Mouse (Mus musculus): ENCODE data around the gene Creb3l1. TPM values are rescaled to one million over a fixed set of nuclear protein-coding genes. Genes with fewer than 3 reads are reported as not detected.

Gene Creb3l1
- polyA plus RNA-seq, 1 experiment from 2014 or later, result 2.9 TPM

Small RNA genes lying within 50 kb of the gene (microRNA-seq; reads per million reads assigned to microRNA genes)
- gene Mir6999, result not detected

Other genes starting within 250 kb of the Creb3l1 start
- 0.87 and 1.2 TPM in 2 replicates for gene Chrm4, start 97.3 kb downstream of the Creb3l1 start, polyA plus RNA-seq (2015; fragmentation: Nextera tagmentation; extraction: Ambion mirVana)
- 187 and 224 TPM in 2 replicates for gene Mdk, start 92.2 kb downstream of the Creb3l1 start, polyA plus RNA-seq (2015; fragmentation: Nextera tagmentation; extraction: Ambion mirVana)
- 0.30 and 0.32 TPM in 2 replicates for gene Gm9821, start 78.8 kb downstream of the Creb3l1 start, polyA plus RNA-seq (2015; fragmentation: Nextera tagmentation; extraction: Ambion mirVana)
- 32.4 and 40.9 TPM in 2 replicates for gene Dgkz, start 48.6 kb downstream of the Creb3l1 start, polyA plus RNA-seq (2015; fragmentation: Nextera tagmentation; extraction: Ambion mirVana)
- 34.1 and 37.2 TPM in 2 replicates for gene Phf21a, start 68.6 kb upstream of the Creb3l1 start, polyA plus RNA-seq (2015; fragmentation: Nextera tagmentation; extraction: Ambion mirVana)